Mouse (Mus musculus) megakaryocyte, embryonic 14.5 days (primary cell): Measurements from ENCODE around the gene Hist2h3c2.
"Not testable (repeated sequence)": the region's sequence is repeated elsewhere in the genome, so short reads cannot be mapped to it uniquely, and the experiment has no call there.

Experiments
- FLI1 ChIP-seq: IDR thresholded peaks from 2 replicates; pipeline ENCODE4 v1.6.1; 2012; ENCODE audit warnings: low read length, inconsistent platforms, mixed read lengths
- GATA1 ChIP-seq: IDR thresholded peaks from 3 replicates; pipeline ENCODE4 v1.6.1; 2012; ENCODE audit warnings: mixed read lengths, low read length, inconsistent platforms, borderline replicate concordance

- not testable (repeated sequence) for TF ChIP-seq GATA1, FLI1
Observed at GRCm38 (mm10) chr3:96238954-96239793, at the start of gene Hist2h3c2.
